Mouse (Mus musculus): ENCODE results near the gene Afmid. TPM values are rescaled to one million over a fixed set of nuclear protein-coding genes. Genes with fewer than 3 reads are reported as not detected.

The Afmid gene
- total RNA-seq, 2 experiments from 2014 or later = 5.6 to 7.3 TPM

- DNase-seq (ENCODE audit: low spot score in 2 of 2) = peak in 1 of 2 experiments; percentile 44
These were observed 53.2 kb downstream of the Afmid start for GRCm38 (mm10) chr11:117878892-117879291.

DNA sequence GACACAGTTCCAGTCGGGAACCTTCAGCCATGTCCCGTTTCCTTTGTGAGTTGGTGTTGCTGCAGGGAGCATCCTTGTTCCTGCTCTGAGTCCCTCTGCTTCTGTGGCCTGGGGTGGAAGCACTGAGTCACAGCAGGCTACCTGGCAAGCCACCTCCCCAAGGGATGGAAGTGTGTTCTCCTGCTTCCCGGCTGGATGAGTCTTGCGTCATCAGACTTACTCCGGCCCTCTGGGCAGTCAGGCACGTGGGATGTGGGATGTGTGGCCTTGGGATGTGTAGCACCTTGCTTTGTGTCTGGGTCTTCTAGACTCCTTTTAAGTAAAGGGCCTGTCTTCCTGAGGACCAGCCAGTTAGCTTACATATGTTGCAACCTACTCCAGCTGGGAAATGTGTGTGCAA lies 54.0 kb downstream of the Afmid start:
- DNase-seq (ENCODE audit: low spot score in 2 of 2) = no peak

DNA sequence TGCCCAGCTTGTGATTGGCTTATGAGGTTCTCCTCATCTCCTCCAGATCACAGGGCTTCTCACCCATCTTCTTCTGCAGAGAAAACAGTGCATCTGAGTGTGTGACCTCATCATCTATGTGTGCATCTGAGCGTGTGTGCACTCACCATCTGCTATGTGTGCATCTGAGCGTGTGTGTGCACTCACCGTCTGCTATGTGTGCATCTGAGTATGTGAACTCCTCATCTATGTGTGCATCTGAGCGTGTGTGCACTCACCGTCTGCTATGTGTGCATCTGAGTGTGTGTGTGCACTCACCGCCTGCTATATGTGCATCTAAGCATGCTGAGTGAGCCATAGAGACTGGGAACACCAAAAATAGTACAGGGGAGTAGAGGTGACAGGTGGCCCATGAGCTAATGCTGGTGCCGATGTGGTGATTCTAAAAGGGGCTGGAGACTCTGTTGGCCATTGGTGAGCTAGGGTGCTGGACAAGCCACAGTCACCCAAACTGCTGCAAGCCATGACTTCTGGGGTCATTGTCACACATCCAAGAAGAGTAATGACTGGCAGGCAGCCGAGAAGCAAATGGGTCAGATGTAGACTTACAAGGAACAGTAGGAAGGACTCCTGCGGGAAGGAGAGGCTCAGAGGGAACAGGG lies 54.7 kb downstream of the Afmid start:
- DNase-seq (ENCODE audit: low spot score in 2 of 2) = no peak

DNA sequence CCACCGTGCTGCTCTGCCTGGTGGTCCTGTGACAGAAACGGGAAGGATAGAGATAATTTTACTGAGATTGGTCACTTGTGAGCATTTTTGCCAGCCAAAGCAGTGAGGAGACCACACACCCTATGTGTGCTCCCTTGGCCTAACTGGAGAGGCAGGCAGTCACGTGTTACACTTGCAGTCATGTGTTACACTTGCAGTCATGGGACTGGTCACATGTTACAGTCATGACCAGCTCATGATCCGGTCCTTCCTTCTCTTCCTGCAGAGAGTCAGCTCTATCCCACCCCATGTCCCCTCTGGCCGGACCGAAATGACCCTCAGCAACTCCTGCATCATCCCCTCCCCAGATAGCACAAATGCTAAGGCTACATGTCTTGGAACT lies 55.2 kb downstream of the Afmid start:
- no peak for DNase-seq (ENCODE audit: low spot score in 2 of 2)

- no peak for DNase-seq (ENCODE audit: low spot score in 2 of 2)
These were observed 56.1 kb downstream of the Afmid start for GRCm38 (mm10) chr11:117881787-117882186.

DNA sequence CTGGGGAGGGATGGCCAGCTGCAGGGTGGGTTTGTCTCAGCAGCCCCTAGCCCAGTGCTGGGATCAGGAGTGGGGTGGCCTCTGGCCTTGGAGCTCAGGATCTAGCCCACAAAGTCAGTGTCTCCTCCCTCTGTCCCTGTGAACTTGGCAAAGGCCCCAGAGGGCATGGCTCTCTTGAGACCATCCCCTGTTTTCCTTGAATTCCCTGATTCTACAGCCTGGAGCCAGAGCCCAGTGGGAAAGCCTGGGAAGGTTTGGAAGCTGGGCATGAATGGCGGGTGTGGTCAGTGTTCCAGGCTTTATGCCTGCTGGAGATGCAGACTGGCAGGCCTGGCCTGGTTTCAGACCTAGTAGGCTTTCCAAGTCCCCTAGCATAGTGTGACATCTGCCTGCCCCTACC lies 56.5 kb downstream of the Afmid start:
- no peak for DNase-seq (ENCODE audit: low spot score in 2 of 2)

- DNase-seq (ENCODE audit: low spot score in 2 of 2) = no peak
These were observed 60.3 kb downstream of the Afmid start for GRCm38 (mm10) chr11:117886000-117886399.

GRCm38 (mm10) chr11:117888168-117888852 lies 62.6 kb downstream of the Afmid start:
- no peak for DNase-seq (ENCODE audit: low spot score in 2 of 2)

- DNase-seq (ENCODE audit: low spot score in 2 of 2) = no peak
These were observed 63.4 kb downstream of the Afmid start for GRCm38 (mm10) chr11:117888853-117889822.

Other genes starting within 250 kb of the Afmid start
- 10 to 100 TPM; 70.1 to 70.4 TPM for gene Tnrc6c, start 171.6 kb upstream of the Afmid start, total RNA-seq (2021)
- 1 to 10 TPM in 1 of 2 experiments, under 1 TPM in 1; 0.60 to 1.5 TPM for gene Tmc8, start 43.8 kb upstream of the Afmid start, total RNA-seq (2021)
- gene Tmc6, start 43.7 kb upstream of the Afmid start, total RNA-seq (2021) = 1 to 10 TPM; 5.5 to 5.9 TPM
- not detected for gene 6030468B19Rik, start 28.3 kb upstream of the Afmid start, total RNA-seq (2021)
- 1 to 10 TPM; 3.4 to 3.5 TPM for gene Gm20708, start 16.3 kb upstream of the Afmid start, total RNA-seq (2021)
- gene Syngr2, start 16.3 kb upstream of the Afmid start, total RNA-seq (2021) = 10 to 100 TPM; 11.3 to 12.3 TPM
- gene Tk1, start 168 bp downstream of the Afmid start, total RNA-seq (2021) = 1 to 10 TPM; 5.4 TPM
- gene Birc5, start 23.3 kb downstream of the Afmid start, total RNA-seq (2021) = 1 to 10 TPM; 5.0 to 5.2 TPM
- under 1 TPM in 1 of 2 experiments, not detected in 1; 0.25 TPM for gene Tmem235, start 34.8 kb downstream of the Afmid start, total RNA-seq (2021)
- 1 to 10 TPM; 2.1 to 2.3 TPM for gene Tha1, start 47.6 kb downstream of the Afmid start, total RNA-seq (2021)
- gene Socs3, start 144.1 kb downstream of the Afmid start, total RNA-seq (2021) = 1 to 10 TPM; 2.3 to 2.8 TPM
- 10 to 100 TPM; 59.2 to 59.6 TPM for gene Pgs1, start 160.4 kb downstream of the Afmid start, total RNA-seq (2021)

Data from layer of hippocampus, postnatal 10 days (tissue).